Mouse (Mus musculus) MEL (cell line): ENCODE results near the gene Vps51.

Experiments
- CHD2 ChIP-seq: IDR thresholded peaks from 2 replicates; pipeline ENCODE4 v1.6.1; 2011; ENCODE audit warnings: low read length, improper control_type of control experiment
- CTCF ChIP-seq, 3 experiments: IDR thresholded peaks in 2 of 3; conservative IDR thresholded peaks in 1 of 3; 2 replicates each; pipeline ENCODE4 v1.5.1; 2011 to 2012; ENCODE audit warnings: low read length in 3 of 3, low read depth in 2 of 3, mild to moderate bottlenecking in 2 of 3, improper control_type of control experiment in 1 of 3, inconsistent platforms in 1 of 3, mixed read lengths in 1 of 3, moderate library complexity in 1 of 3; ENCODE audit not compliant: control insufficient read depth in 1 of 3, insufficient read depth in 1 of 3, poor library complexity in 1 of 3, severe bottlenecking in 1 of 3
- ELF1 ChIP-seq: IDR thresholded peaks from 2 replicates; pipeline ENCODE4 v1.6.1; 2014; ENCODE audit warnings: low read depth, mild to moderate bottlenecking, inconsistent platforms, low read length, improper control_type of control experiment, moderate library complexity
- MAX ChIP-seq: IDR thresholded peaks from 2 replicates; pipeline ENCODE4 v1.6.1; 2011; ENCODE audit warnings: low read length, improper control_type of control experiment
- POLR2A ChIP-seq, 2 experiments: IDR thresholded peaks; 2 replicates each; pipeline ENCODE4 v1.6.1; 2011 to 2012; ENCODE audit warnings: low read length in 2 of 2, mild to moderate bottlenecking in 2 of 2, control low read depth in 1 of 2, improper control_type of control experiment in 1 of 2, low read depth in 1 of 2, moderate library complexity in 1 of 2; ENCODE audit not compliant: control insufficient read depth in 1 of 2, insufficient read depth in 1 of 2, poor library complexity in 1 of 2
- SMC3 ChIP-seq: IDR thresholded peaks from 2 replicates; pipeline ENCODE4 v1.6.1; 2011; ENCODE audit warnings: low read depth, low read length, improper control_type of control experiment
- USF2 ChIP-seq, 2 experiments: IDR thresholded peaks; 2 replicates each; pipeline ENCODE4 v1.6.1; 2011 to 2012; ENCODE audit warnings: improper control_type of control experiment in 2 of 2, low read length in 2 of 2, borderline replicate concordance in 1 of 2, inconsistent platforms in 1 of 2, low read depth in 1 of 2, mild to moderate bottlenecking in 1 of 2; ENCODE audit not compliant: insufficient read depth in 1 of 2

DNA sequence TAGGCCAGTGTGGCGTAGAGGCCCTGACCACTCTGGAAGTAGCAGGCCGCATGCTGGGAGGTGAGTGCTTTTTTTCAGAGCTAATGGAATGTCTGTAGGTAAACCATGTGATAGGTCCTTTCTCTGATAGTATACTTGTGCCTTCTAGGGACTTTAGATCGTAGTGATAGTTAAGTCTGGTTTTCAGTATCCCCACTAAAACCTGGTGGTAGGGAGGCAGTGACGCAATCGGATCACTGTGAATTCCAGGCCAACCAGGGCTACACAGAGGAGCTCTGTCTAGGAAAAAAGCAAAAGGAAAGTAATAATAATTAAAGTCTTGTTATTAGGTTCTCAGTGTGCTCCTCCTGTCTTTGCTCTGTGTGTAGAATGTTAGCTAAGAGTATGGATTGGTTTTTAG is 18.5 kb downstream of the Vps51 start:
- no peak for TF ChIP-seq MAX
- no peak for TF ChIP-seq ELF1
- TF ChIP-seq CTCF (IDR thresholded peaks at IDR 0.05 in 2 of 3, conservative IDR thresholded peaks at IDR 0.05 in 1 of 3; ENCODE audit: control insufficient read depth in 1 of 3, insufficient read depth in 1 of 3, low read depth in 2 of 3, low read length in 3 of 3, poor library complexity in 1 of 3, severe bottlenecking in 1 of 3) = no peak
- no peak for TF ChIP-seq SMC3
- no peak for TF ChIP-seq CHD2
- TF ChIP-seq USF2 (IDR thresholded peaks at IDR 0.05; ENCODE audit: borderline replicate concordance in 1 of 2, insufficient read depth in 1 of 2, low read depth in 1 of 2, low read length in 2 of 2) = no peak
- no peak for TF ChIP-seq POLR2A (IDR thresholded peaks at IDR 0.05; ENCODE audit: control insufficient read depth in 1 of 2, insufficient read depth in 1 of 2, low read depth in 1 of 2, low read length in 2 of 2, poor library complexity in 1 of 2)
